Mouse (Mus musculus) midbrain, embryonic 15.5 days (tissue): Measurements from ENCODE around the gene Mien1. TPM values are rescaled to one million over a fixed set of nuclear protein-coding genes. Genes with fewer than 3 reads are reported as not detected.
A peak's percentile ranks its signal among the peaks of the same experiment; 100 is the strongest.

Experiments
- ATAC-seq: fragments of 200-750 bp; cut with Nextera tagmentation; replicated peaks from 2 replicates; pipeline ENCODE4 v1.8.0; 2017; ENCODE audit warnings: moderate TSS enrichment
- H3K27ac ChIP-seq: fragments of 300-500 bp; sonication (generic); 2 replicates; pipeline ENCODE4 v1.5.1; 2015; ENCODE audit warnings: mild to moderate bottlenecking, inconsistent platforms
- H3K27me3 ChIP-seq: fragments of 300-500 bp; sonication (generic); replicated peaks from 2 replicates; pipeline ENCODE4 v1.6.1; 2015; ENCODE audit warnings: inconsistent platforms
- H3K36me3 ChIP-seq: fragments of 300-500 bp; sonication (generic); replicated peaks from 2 replicates; pipeline ENCODE4 v1.6.1; 2015; ENCODE audit warnings: inconsistent platforms
- H3K4me1 ChIP-seq: fragments of 300-500 bp; sonication (generic); 2 replicates; pipeline ENCODE4 v1.6.1; 2015; ENCODE audit warnings: inconsistent platforms
- H3K4me2 ChIP-seq: fragments of 300-500 bp; sonication (generic); 2 replicates; pipeline ENCODE4 v1.6.1; 2015; ENCODE audit warnings: inconsistent platforms, mild to moderate bottlenecking, moderate library complexity
- H3K4me3 ChIP-seq: fragments of 300-500 bp; sonication (generic); 2 replicates; pipeline ENCODE4 v1.5.1; 2015; ENCODE audit warnings: mild to moderate bottlenecking, inconsistent platforms
- H3K9ac ChIP-seq: fragments of 300-500 bp; sonication (generic); 2 replicates; pipeline ENCODE4 v1.6.1; 2015; ENCODE audit warnings: mild to moderate bottlenecking, inconsistent platforms
- H3K9me3 ChIP-seq: fragments of 300-500 bp; sonication (generic); 2 replicates; pipeline ENCODE4 v1.6.1; 2016; ENCODE audit warnings: inconsistent platforms
- WGBS: fragments of 180-500 bp; shearing (Covaris S2); methylation state at CpG from one replicate; pipeline ENCODE4 v1.1.7; 2015; ENCODE audit warnings: mixed read lengths; 5-methylcytosine and 5-hydroxymethylcytosine counted together
- polyA plus RNA-seq: library from polyadenylated mRNA; unstranded; fragments of >200 nt; fragmentation: Nextera tagmentation; extraction: Ambion mirVana; gene quantifications from 2 replicates; pipeline ENCODE4 v1.2.1, GENCODE M21; 2015

The Mien1 gene
- polyA plus RNA-seq, 1 experiment from 2014 or later: 233 TPM

- Histone ChIP-seq H3K4me1 (peaks cover 8% of the 10 kb centered on the region), H3K27ac (no peak overlapping the region), H3K27me3 (peaks cover 27% of the 10 kb centered on the region), H3K4me3 (no peak overlapping the region), H3K36me3 (no peaks in the 10 kb centered on the region), H3K4me2 (no peak overlapping the region), H3K9me3 (no peaks in the 10 kb centered on the region), H3K9ac (no peak overlapping the region)
- ATAC-seq: no peak
- 47% methylated on average over 1 of the region's 1 CpGs for WGBS
Observed at GRCm38 (mm10) chr11:98445238-98445637, 6.4 kb upstream of the Mien1 start.

- no peak for ATAC-seq
- Histone ChIP-seq H3K9me3 (no peaks in the 10 kb centered on the region), H3K4me2 (no peak overlapping the region), H3K27me3 (peaks cover 27% of the 10 kb centered on the region), H3K9ac (no peak overlapping the region), H3K36me3 (no peaks in the 10 kb centered on the region), H3K27ac (no peak overlapping the region), H3K4me1 (peaks cover 8% of the 10 kb centered on the region), H3K4me3 (no peak overlapping the region)
- 91% methylated on average over 1 of the region's 1 CpGs for WGBS
Observed at GRCm38 (mm10) chr11:98443688-98444087, 4.9 kb upstream of the Mien1 start.

- H3K9me3 ChIP-seq: no peaks in the 10 kb centered on the region
- H3K9ac ChIP-seq: no peak overlapping the region
- H3K27me3 ChIP-seq: no peaks in the 10 kb centered on the region
- WGBS: 90% methylated on average over 6 of the region's 6 CpGs
- ATAC-seq: no peak
- 0 out of 2 replicates have a peak overlapping the region, but pooled peaks have one; percentile 74 for H3K4me3 ChIP-seq
- no peaks in the 10 kb centered on the region for H3K36me3 ChIP-seq
- peaks cover 9% of the 10 kb centered on the region for H3K4me1 ChIP-seq
- no peak overlapping the region; the same call in 1 of the 2 replicates for H3K4me2 ChIP-seq
- H3K27ac ChIP-seq: no peak overlapping the region
Observed at GRCm38 (mm10) chr11:98437441-98437840, 1.4 kb downstream of the Mien1 start.

GRCm38 (mm10) chr11:98435723-98436122 is 3.1 kb downstream of the Mien1 start:
- Histone ChIP-seq H3K4me2 (no peak overlapping the region), H3K36me3 (no peaks in the 10 kb centered on the region), H3K9me3 (no peaks in the 10 kb centered on the region), H3K27ac (no peak overlapping the region), H3K4me1 (peaks cover 9% of the 10 kb centered on the region), H3K4me3 (no peak overlapping the region), H3K9ac (no peak overlapping the region), H3K27me3 (no peaks in the 10 kb centered on the region)
- ATAC-seq: no peak
- WGBS: 91% methylated on average over 9 of the region's 9 CpGs

GRCm38 (mm10) chr11:98431743-98432502 is 6.9 kb downstream of the Mien1 start:
- 80% methylated on average over 9 of the region's 9 CpGs for WGBS
- Histone ChIP-seq H3K4me3 (no peak overlapping the region), H3K36me3 (no peaks in the 10 kb centered on the region), H3K9ac (no peak overlapping the region), H3K9me3 (no peaks in the 10 kb centered on the region), H3K27ac (no peak overlapping the region), H3K27me3 (no peaks in the 10 kb centered on the region), H3K4me2 (no peak overlapping the region), H3K4me1 (no peaks in the 10 kb centered on the region)
- ATAC-seq: no peak

GRCm38 (mm10) chr11:98428436-98428835 is 10.4 kb downstream of the Mien1 start:
- H3K4me2 ChIP-seq: no peak overlapping the region

GRCm38 (mm10) chr11:98426592-98426991 is 12.2 kb downstream of the Mien1 start:
- no peaks in the 10 kb centered on the region for H3K4me1 ChIP-seq
- WGBS: 94% methylated on average over 7 of the region's 7 CpGs
- no peaks in the 10 kb centered on the region for H3K36me3 ChIP-seq
- no peak overlapping the region for H3K4me2 ChIP-seq
- no peaks in the 10 kb centered on the region for H3K27me3 ChIP-seq
- no peak overlapping the region for H3K4me3 ChIP-seq
- no peak overlapping the region for H3K27ac ChIP-seq
- H3K9ac ChIP-seq: no peak overlapping the region
- no peaks in the 10 kb centered on the region for H3K9me3 ChIP-seq
- ATAC-seq: no peak

More at GRCm38 (mm10) chr11:98428436-98428835, 10.4 kb downstream of the Mien1 start:
- H3K9ac ChIP-seq: no peak overlapping the region
- H3K36me3 ChIP-seq: no peaks in the 10 kb centered on the region
- no peaks in the 10 kb centered on the region for H3K9me3 ChIP-seq
- whole genome bisulfite sequencing: 77% methylated on average over 5 of the region's 5 CpGs
- H3K27ac ChIP-seq: no peak overlapping the region
- H3K27me3 ChIP-seq: no peaks in the 10 kb centered on the region
- H3K4me3 ChIP-seq: no peak overlapping the region
- no peaks in the 10 kb centered on the region for H3K4me1 ChIP-seq
- no peak for ATAC-seq

GRCm38 (mm10) chr11:98418939-98419547 is 19.7 kb downstream of the Mien1 start:
- Histone ChIP-seq H3K4me3 (no peak overlapping the region), H3K27ac (no peak overlapping the region), H3K9ac (no peak overlapping the region), H3K9me3 (no peaks in the 10 kb centered on the region), H3K4me2 (no peak overlapping the region), H3K4me1 (peaks cover under 1% of the 10 kb centered on the region; the same call in 1 of the 2 replicates), H3K36me3 (no peaks in the 10 kb centered on the region), H3K27me3 (no peaks in the 10 kb centered on the region; the same call in 1 of the 2 replicates)
- 80% methylated on average over 10 of the region's 10 CpGs for WGBS
- ATAC-seq: no peak

GRCm38 (mm10) chr11:98418273-98418672 is 20.5 kb downstream of the Mien1 start:
- Histone ChIP-seq H3K9me3 (no peaks in the 10 kb centered on the region), H3K27me3 (peaks cover 3% of the 10 kb centered on the region; the same call in 1 of the 2 replicates), H3K36me3 (no peaks in the 10 kb centered on the region), H3K4me2 (no peak overlapping the region), H3K4me1 (peaks cover 5% of the 10 kb centered on the region; the same call in 1 of the 2 replicates), H3K4me3 (no peak overlapping the region), H3K27ac (no peak overlapping the region), H3K9ac (no peak overlapping the region)
- 75% methylated on average over 5 of the region's 6 CpGs for WGBS
- no peak for ATAC-seq

- no peak overlapping the region for H3K4me2 ChIP-seq
- peaks cover 15% of the 10 kb centered on the region for H3K4me1 ChIP-seq
- no peak overlapping the region for H3K4me3 ChIP-seq
- no peak overlapping the region for H3K9ac ChIP-seq
- peaks cover 11% of the 10 kb centered on the region for H3K27me3 ChIP-seq
- H3K36me3 ChIP-seq: no peaks in the 10 kb centered on the region
- ATAC-seq: no peak
- H3K27ac ChIP-seq: no peak overlapping the region
- no peaks in the 10 kb centered on the region for H3K9me3 ChIP-seq
- 81% methylated on average over 1 of the region's 1 CpGs for WGBS
Observed at GRCm38 (mm10) chr11:98417074-98417473, 21.7 kb downstream of the Mien1 start.

GRCm38 (mm10) chr11:98414162-98414561 is 24.6 kb downstream of the Mien1 start:
- no peak for ATAC-seq
- Histone ChIP-seq H3K9ac (no peak overlapping the region), H3K27me3 (peaks cover 25% of the 10 kb centered on the region), H3K4me3 (0 out of 2 replicates have a peak overlapping the region, but pooled peaks have one; percentile 59), H3K27ac (no peak overlapping the region), H3K4me1 (peaks cover 20% of the 10 kb centered on the region), H3K36me3 (no peaks in the 10 kb centered on the region), H3K4me2 (peak overlapping the region; percentile 99; the same call in 1 of the 2 replicates), H3K9me3 (no peaks in the 10 kb centered on the region)
- 38% methylated on average over 2 of the region's 2 CpGs for WGBS

GRCm38 (mm10) chr11:98413731-98414130 is 25.1 kb downstream of the Mien1 start:
- peaks cover 25% of the 10 kb centered on the region for H3K27me3 ChIP-seq
- no peak overlapping the region for H3K9ac ChIP-seq
- peak overlapping the region; percentile 99 for H3K4me2 ChIP-seq
- peak overlapping the region; percentile 59; the same call in 1 of the 2 replicates for H3K4me3 ChIP-seq
- WGBS: 26% methylated on average over 7 of the region's 7 CpGs
- no peak overlapping the region for H3K27ac ChIP-seq
- H3K9me3 ChIP-seq: no peaks in the 10 kb centered on the region
- no peak for ATAC-seq
- peaks cover 22% of the 10 kb centered on the region for H3K4me1 ChIP-seq
- H3K36me3 ChIP-seq: no peaks in the 10 kb centered on the region
